Mouse (Mus musculus) G1E (cell line): ENCODE results near the gene Tmem44.

Experiments used
- CTCF ChIP-seq: IDR thresholded peaks from 2 replicates; pipeline ENCODE4 v1.5.1; 2012; ENCODE audit warnings: low read depth, low read length, inconsistent platforms, mixed read lengths
- POLR2AphosphoS5 ChIP-seq: IDR thresholded peaks from 2 replicates; pipeline ENCODE4 v1.6.1; 2012; ENCODE audit warnings: low read depth, low read length, inconsistent platforms; ENCODE audit not compliant: insufficient replicate concordance
- TAL1 ChIP-seq: conservative IDR thresholded peaks from 2 replicates; pipeline ENCODE4 v1.6.1; 2012; ENCODE audit warnings: low read depth, low read length, inconsistent platforms, mixed read lengths

DNA sequence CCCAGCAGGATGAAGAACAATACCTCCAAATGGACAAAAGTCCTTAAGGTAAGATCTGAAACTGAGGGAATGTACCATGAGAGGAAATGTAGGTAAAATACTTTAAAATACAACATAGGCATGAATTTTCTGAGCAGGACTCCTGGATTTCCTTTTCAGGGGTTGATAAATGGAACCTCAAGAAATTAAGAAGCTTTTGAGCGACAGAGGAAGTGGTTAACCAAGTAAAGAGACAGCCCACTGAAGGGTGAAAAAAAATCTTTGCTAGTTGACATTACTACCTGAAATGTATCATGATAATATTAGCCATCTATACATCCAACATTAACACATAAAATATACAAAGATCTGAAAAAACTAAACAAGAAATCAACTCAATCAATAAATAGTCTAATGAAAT, 15.6 kb downstream of the Tmem44 start:
- TF ChIP-seq CTCF (no peak), TAL1 (no peak), POLR2AphosphoS5 (no peak)
